In genomic region chrX:142228769-142229158, GRCm38 (mm10) we compare ENCODE assay signal across 7 mouse cellular contexts. TPM values are rescaled to one million over a fixed set of nuclear protein-coding genes. Genes with fewer than 3 reads are reported as not detected.
DNase-seq lines count a peak whose midpoint lies in the region; ATAC-seq lines count a peak whose summit lies in the region.

No protein-coding gene starts in this region.

- H3K4me1 ChIP-seq in lung, embryonic 15.5 days: no peaks in the 10 kb centered on the region
- H3K4me1 ChIP-seq in forebrain, embryonic 12.5 days: no peaks in the 10 kb centered on the region
- H3K4me1 ChIP-seq in limb, embryonic 13.5 days: no peaks in the 10 kb centered on the region
- no peaks in the 10 kb centered on the region for H3K4me1 ChIP-seq in stomach, embryonic 14.5 days (ENCODE audit: control insufficient read depth, insufficient read depth, low read length)

- 37% methylated on average over 7 of the region's 7 CpGs for WGBS in lung, embryonic 15.5 days
- WGBS in forebrain, embryonic 12.5 days: 45% methylated on average over 7 of the region's 7 CpGs
- WGBS in limb, embryonic 13.5 days: 48% methylated on average over 7 of the region's 7 CpGs
- 33% methylated on average over 7 of the region's 7 CpGs for WGBS in stomach, embryonic 14.5 days

- ATAC-seq in lung, embryonic 15.5 days (ENCODE audit: borderline replicate concordance, extremely low read depth, low FRiP score, low TSS enrichment): no peak
- ATAC-seq in forebrain, embryonic 12.5 days (ENCODE audit: low FRiP score): peak; percentile 45; the same call in 1 of the 2 replicates
- ATAC-seq in limb, embryonic 13.5 days (ENCODE audit: low FRiP score, low read depth): no peak
- ATAC-seq in stomach, embryonic 14.5 days (ENCODE audit: insufficient number of reproducible peaks, insufficient read depth, low FRiP score, low read depth): no peak
- ATAC-seq in frontal cortex, adult (ENCODE audit: low TSS enrichment): no peak

- H3K27me3 ChIP-seq in lung, embryonic 15.5 days: no peaks in the 10 kb centered on the region
- H3K27me3 ChIP-seq in forebrain, embryonic 12.5 days: no peaks in the 10 kb centered on the region
- H3K27me3 ChIP-seq in limb, embryonic 13.5 days: no peaks in the 10 kb centered on the region
- H3K27me3 ChIP-seq in stomach, embryonic 14.5 days (ENCODE audit: control insufficient read depth, insufficient read depth, low read length): no peaks in the 10 kb centered on the region

- no peaks in the 10 kb centered on the region for H3K9me3 ChIP-seq in lung, embryonic 15.5 days
- H3K9me3 ChIP-seq in forebrain, embryonic 12.5 days: no peaks in the 10 kb centered on the region
- H3K9me3 ChIP-seq in limb, embryonic 13.5 days: no peaks in the 10 kb centered on the region
- no peaks in the 10 kb centered on the region for H3K9me3 ChIP-seq in stomach, embryonic 14.5 days (ENCODE audit: control insufficient read depth, low read depth, low read length)

- H3K4me3 ChIP-seq in lung, embryonic 15.5 days: peak overlapping the region; percentile 54
- peak overlapping the region; percentile 48 for H3K4me3 ChIP-seq in forebrain, embryonic 12.5 days (replicated peaks)
- peak overlapping the region; percentile 55 for H3K4me3 ChIP-seq in limb, embryonic 13.5 days
- peak overlapping the region; percentile 41 for H3K4me3 ChIP-seq in stomach, embryonic 14.5 days (ENCODE audit: low read depth, low read length)

- peak overlapping the region; percentile 49 for H3K4me2 ChIP-seq in lung, embryonic 15.5 days
- H3K4me2 ChIP-seq in forebrain, embryonic 12.5 days: peak overlapping the region; percentile 47
- H3K4me2 ChIP-seq in limb, embryonic 13.5 days (replicated peaks): peak overlapping the region; percentile 56
- H3K4me2 ChIP-seq in stomach, embryonic 14.5 days (replicated peaks; ENCODE audit: low read depth, low read length): peak overlapping the region; percentile 34

- DNase-seq in lung, adult 18-20 months: no peak
- no peak for DNase-seq in ovary, postnatal 36 days (ENCODE audit: low spot score)

- no peak overlapping the region for H3K9ac ChIP-seq in lung, embryonic 15.5 days
- H3K9ac ChIP-seq in forebrain, embryonic 12.5 days: no peak overlapping the region
- H3K9ac ChIP-seq in limb, embryonic 13.5 days: no peak overlapping the region
- no peak overlapping the region for H3K9ac ChIP-seq in stomach, embryonic 14.5 days (replicated peaks; ENCODE audit: low read depth, low read length)

- no peaks in the 10 kb centered on the region for H3K36me3 ChIP-seq in lung, embryonic 15.5 days
- H3K36me3 ChIP-seq in forebrain, embryonic 12.5 days (replicated peaks): no peaks in the 10 kb centered on the region
- H3K36me3 ChIP-seq in limb, embryonic 13.5 days: no peaks in the 10 kb centered on the region
- H3K36me3 ChIP-seq in stomach, embryonic 14.5 days (ENCODE audit: control insufficient read depth, insufficient read depth, low read length): no peaks in the 10 kb centered on the region

- H3K27ac ChIP-seq in lung, embryonic 15.5 days: no peak overlapping the region
- H3K27ac ChIP-seq in forebrain, embryonic 12.5 days: peak overlapping the region; percentile 90; the same call in 1 of the 2 replicates
- no peak overlapping the region for H3K27ac ChIP-seq in limb, embryonic 13.5 days
- no peak overlapping the region for H3K27ac ChIP-seq in stomach, embryonic 14.5 days (ENCODE audit: low read length)

RNA-seq across cellular contexts. Expression of gene Nxt2, which starts 2.2 kb away (rescaled TPM):
- 23.3 and 24.6 TPM in 2 replicates for polyA plus RNA-seq in lung, embryonic 15.5 days (2015; fragmentation: Nextera tagmentation; extraction: Ambion mirVana)
- 16.5 and 16.6 TPM in 2 replicates for polyA plus RNA-seq in forebrain, embryonic 12.5 days (2016; fragmentation: Nextera tagmentation; extraction: Ambion mirVana)
- polyA plus RNA-seq in limb, embryonic 13.5 days (2015; fragmentation: Nextera tagmentation; extraction: Ambion mirVana): 12.7 and 13.3 TPM in 2 replicates
- polyA plus RNA-seq in stomach, embryonic 14.5 days (2014; fragmentation: Nextera tagmentation; extraction: Ambion mirVana): 25.7 and 26.2 TPM in 2 replicates

RNA-seq across cellular contexts. Expression of gene Gucy2f, which starts 32.0 kb away (rescaled TPM):
- polyA plus RNA-seq in lung, embryonic 15.5 days (2015; fragmentation: Nextera tagmentation; extraction: Ambion mirVana): 0.01 TPM in 1 of 2 replicates, not detected in the other
- polyA plus RNA-seq in forebrain, embryonic 12.5 days (2016; fragmentation: Nextera tagmentation; extraction: Ambion mirVana): 0.03 and 0.14 TPM in 2 replicates
- polyA plus RNA-seq in limb, embryonic 13.5 days (2015; fragmentation: Nextera tagmentation; extraction: Ambion mirVana): 0.01 TPM in 1 of 2 replicates, not detected in the other
- polyA plus RNA-seq in stomach, embryonic 14.5 days (2014; fragmentation: Nextera tagmentation; extraction: Ambion mirVana): 0.19 and 0.20 TPM in 2 replicates
